Mouse (Mus musculus) heart, postnatal 0 days (tissue): ENCODE measurements at regions not wholly inside any gene's neighbourhood (a gene's known extent, or its start where the extent isn't known, plus 50 kb on each side); places are given as distances from the start of the nearest gene placed in this dataset.

Experiments
- ATAC-seq: fragments of 200-750 bp; cut with Nextera tagmentation; 2 replicates; pipeline ENCODE4 v1.8.0; 2017; ENCODE audit warnings: low read depth, moderate number of reproducible peaks, moderate library complexity; ENCODE audit not compliant: insufficient read depth
- DNase-seq: peaks from one replicate; pipeline ENCODE4 v3.0.0-alpha.2; 2016; ENCODE audit warnings: low spot score
- H3K27ac ChIP-seq: fragments of 300-500 bp; sonication (generic); 2 replicates; pipeline ENCODE4 v1.5.1; 2014; ENCODE audit warnings: low read depth, mild to moderate bottlenecking
- H3K27me3 ChIP-seq: fragments of 300-500 bp; sonication (generic); 2 replicates; pipeline ENCODE4 v1.6.1; 2014; ENCODE audit warnings: low read length, mixed read lengths; ENCODE audit not compliant: control insufficient read depth, insufficient read depth
- H3K36me3 ChIP-seq: fragments of 300-500 bp; sonication (generic); replicated peaks from 2 replicates; pipeline ENCODE4 v1.6.1; 2014; ENCODE audit warnings: low read length, mixed read lengths; ENCODE audit not compliant: control insufficient read depth, insufficient read depth
- H3K4me1 ChIP-seq: fragments of 300-500 bp; sonication (generic); 2 replicates; pipeline ENCODE4 v1.6.1; 2014; ENCODE audit warnings: antibody characterized with exemption; ENCODE audit not compliant: control insufficient read depth, insufficient read depth
- H3K4me2 ChIP-seq: fragments of 300-500 bp; sonication (generic); 2 replicates; pipeline ENCODE4 v1.6.1; 2014; ENCODE audit warnings: low read depth, mild to moderate bottlenecking, low read length, moderate library complexity
- H3K4me3 ChIP-seq: fragments of 300-500 bp; sonication (generic); 2 replicates; pipeline ENCODE4 v1.5.1; 2014; ENCODE audit warnings: low read depth, low read length
- H3K9ac ChIP-seq: fragments of 300-500 bp; sonication (generic); replicated peaks from 2 replicates; pipeline ENCODE4 v1.6.1; 2014; ENCODE audit warnings: low read depth, low read length, mixed read lengths
- H3K9me3 ChIP-seq: fragments of 300-500 bp; sonication (generic); replicated peaks from 2 replicates; pipeline ENCODE4 v1.6.1; 2016; ENCODE audit warnings: low read length; ENCODE audit not compliant: control insufficient read depth
- CTCF ChIP-seq: IDR thresholded peaks from 2 replicates; pipeline ENCODE4 v1.5.1; 2016; ENCODE audit warnings: antibody characterized with exemption, control low read depth, low read depth
- EP300 ChIP-seq: IDR thresholded peaks from 2 replicates; pipeline ENCODE4 v1.6.1; 2016; ENCODE audit warnings: antibody characterized with exemption, low read depth
- WGBS: fragments of 180-500 bp; shearing (Covaris S2); extraction: QIAGEN DNeasy Blood & Tissue Kit; methylation state at CpG from one replicate; pipeline ENCODE4 v1.1.7; 2014; 5-methylcytosine and 5-hydroxymethylcytosine counted together

GRCm38 (mm10) chr3:107826241-107826760, 50.7 kb upstream of the Eps8l3 start:
- no peaks in the 10 kb centered on the region for H3K27me3 ChIP-seq
- WGBS = 79% methylated on average over 5 of the region's 5 CpGs

DNA sequence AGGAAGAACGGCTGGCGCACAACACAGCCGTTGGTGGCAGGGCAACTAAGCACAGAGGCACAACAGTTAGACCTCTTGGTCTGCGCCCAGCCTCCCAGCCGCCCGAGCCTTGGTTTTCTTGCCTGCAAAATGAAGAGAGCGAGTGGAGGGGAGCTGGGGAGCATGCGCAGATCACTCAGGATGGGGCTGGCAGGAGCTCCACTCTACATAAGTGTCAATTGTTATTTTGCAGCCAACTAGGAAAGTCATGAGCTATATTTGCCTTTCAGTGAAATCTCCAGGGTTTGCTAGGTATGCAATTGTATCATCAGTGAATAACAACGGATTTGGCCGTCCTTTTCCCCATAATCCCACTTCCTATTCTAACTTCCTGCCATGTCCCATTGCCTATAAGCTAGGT, 51.6 kb upstream of the Eps8l3 start:
- Histone ChIP-seq H3K9ac (no peak overlapping the region), H3K4me1 (peaks cover 11% of the 10 kb centered on the region), H3K9me3 (no peaks in the 10 kb centered on the region), H3K36me3 (no peaks in the 10 kb centered on the region), H3K4me3 (no peak overlapping the region), H3K27me3 (no peaks in the 10 kb centered on the region), H3K4me2 (peak overlapping the region; percentile 22; the same call in 1 of the 2 replicates), H3K27ac (peak overlapping the region; percentile 51)
- peak; percentile 50 for DNase-seq
- WGBS = 54% methylated on average over 10 of the region's 10 CpGs
- no peak for TF ChIP-seq CTCF
- peak; percentile 50 for ATAC-seq

More at GRCm38 (mm10) chr3:107826241-107826760, 50.7 kb upstream of the Eps8l3 start:
- TF ChIP-seq EP300 (no peak), CTCF (no peak)
- Histone ChIP-seq H3K36me3 (no peaks in the 10 kb centered on the region), H3K4me1 (peaks cover 11% of the 10 kb centered on the region), H3K4me3 (no peak overlapping the region), H3K27ac (no peak overlapping the region), H3K9me3 (no peaks in the 10 kb centered on the region), H3K9ac (no peak overlapping the region), H3K4me2 (no peak overlapping the region)
- no peak for ATAC-seq
- DNase-seq = no peak

DNA sequence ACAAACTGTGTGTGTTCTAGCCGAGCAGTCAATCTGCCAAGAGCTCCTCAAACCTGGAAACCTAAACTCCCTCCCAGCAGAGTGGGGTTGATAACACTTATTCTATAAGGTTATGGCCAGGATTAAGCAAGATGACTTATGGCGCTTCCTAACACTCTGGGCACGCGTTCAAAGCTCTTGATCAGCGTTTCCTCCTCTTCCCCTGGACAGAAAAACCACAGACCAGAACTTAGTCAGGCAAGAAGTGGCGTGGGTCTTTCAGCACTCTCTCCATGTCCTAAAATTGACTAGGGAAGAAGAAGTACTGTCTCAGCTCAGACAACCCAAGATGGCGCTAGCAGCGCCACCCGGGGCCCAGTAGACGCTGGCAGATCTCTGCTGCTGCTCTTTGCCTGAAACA, 52.7 kb upstream of the Eps8l3 start:
- ATAC-seq (no peak), DNase-seq (no peak)
- Histone ChIP-seq H3K36me3 (no peaks in the 10 kb centered on the region), H3K27ac (no peak overlapping the region), H3K4me2 (no peak overlapping the region), H3K4me1 (peaks cover 11% of the 10 kb centered on the region), H3K9ac (no peak overlapping the region), H3K4me3 (no peak overlapping the region), H3K9me3 (no peaks in the 10 kb centered on the region), H3K27me3 (no peaks in the 10 kb centered on the region)
- 71% methylated on average over 10 of the region's 10 CpGs for WGBS
- TF ChIP-seq CTCF = no peak
- no peak for TF ChIP-seq EP300

DNA sequence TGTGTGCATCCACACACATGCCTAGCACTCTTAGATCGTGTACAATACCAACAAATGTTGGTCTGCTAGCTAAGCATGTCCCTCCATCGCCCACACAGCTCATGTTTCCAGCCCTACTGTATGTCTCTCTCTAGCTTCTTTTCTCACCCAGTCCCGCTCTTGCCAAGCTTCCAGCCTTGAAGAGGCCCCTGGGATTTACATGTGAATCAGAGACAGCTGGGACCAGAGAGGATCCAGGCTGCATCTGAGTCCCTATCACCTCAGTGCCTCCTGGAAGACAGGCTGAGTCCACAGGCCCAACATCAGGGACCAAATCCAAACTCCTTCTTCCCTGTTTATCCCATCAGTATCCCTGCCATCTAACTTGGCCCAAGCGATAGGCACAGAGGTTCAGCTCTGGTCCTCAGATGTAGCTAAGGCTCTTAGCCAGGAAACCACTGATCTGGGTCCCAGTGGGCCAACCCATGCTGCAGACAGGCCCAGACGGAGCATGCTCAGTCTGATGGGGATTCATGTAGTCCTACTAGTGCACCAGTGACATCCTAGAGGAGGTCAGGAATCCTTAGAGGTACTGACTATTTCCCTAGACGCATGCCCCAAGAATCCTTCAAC, 53.3 kb upstream of the Eps8l3 start:
- Histone ChIP-seq H3K4me1 (peaks cover 11% of the 10 kb centered on the region), H3K4me2 (no peak overlapping the region), H3K9ac (no peak overlapping the region), H3K4me3 (no peak overlapping the region), H3K27me3 (no peaks in the 10 kb centered on the region), H3K36me3 (no peaks in the 10 kb centered on the region), H3K9me3 (no peaks in the 10 kb centered on the region), H3K27ac (no peak overlapping the region)
- DNase-seq = no peak
- whole genome bisulfite sequencing = 85% methylated on average over 6 of the region's 6 CpGs
- no peak for TF ChIP-seq CTCF
- no peak for TF ChIP-seq EP300
- no peak for ATAC-seq

GRCm38 (mm10) chr3:107823177-107823576, 53.9 kb upstream of the Eps8l3 start:
- TF ChIP-seq CTCF (no peak), EP300 (no peak)
- WGBS = 79% methylated on average over 5 of the region's 5 CpGs
- Histone ChIP-seq H3K4me2 (no peak overlapping the region), H3K4me3 (no peak overlapping the region), H3K9me3 (no peaks in the 10 kb centered on the region), H3K36me3 (no peaks in the 10 kb centered on the region), H3K27me3 (no peaks in the 10 kb centered on the region), H3K4me1 (peaks cover 11% of the 10 kb centered on the region), H3K9ac (no peak overlapping the region), H3K27ac (no peak overlapping the region)
- DNase-seq (no peak), ATAC-seq (no peak)

DNA sequence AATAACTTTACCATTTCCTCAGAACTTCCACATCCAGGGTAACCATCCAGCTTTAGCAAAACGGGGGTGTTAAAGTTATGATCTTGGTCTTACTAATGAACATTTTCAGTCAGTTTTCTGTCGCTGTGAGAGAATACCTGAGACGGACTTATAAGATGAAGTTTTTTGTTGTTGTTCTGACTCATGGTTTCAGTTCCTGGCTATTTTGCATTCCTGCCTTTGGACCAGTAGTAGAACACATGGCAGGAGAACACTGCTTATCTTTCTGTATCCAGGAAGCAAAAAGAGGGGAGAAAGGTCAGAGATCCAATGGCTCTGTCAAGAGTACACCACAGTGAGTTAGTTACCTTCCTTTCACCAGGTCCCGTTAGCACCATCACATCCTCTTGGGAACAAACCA, 54.5 kb upstream of the Eps8l3 start:
- 82% methylated on average over 4 of the region's 4 CpGs for WGBS
- DNase-seq = no peak
- Histone ChIP-seq H3K4me3 (no peak overlapping the region), H3K9ac (no peak overlapping the region), H3K27me3 (no peaks in the 10 kb centered on the region), H3K27ac (no peak overlapping the region), H3K4me1 (peaks cover 11% of the 10 kb centered on the region), H3K9me3 (no peaks in the 10 kb centered on the region), H3K36me3 (no peaks in the 10 kb centered on the region), H3K4me2 (no peak overlapping the region)
- ATAC-seq = no peak
- TF ChIP-seq EP300 (no peak), CTCF (no peak)
